Mouse (Mus musculus) heart, postnatal 0 days (tissue): ENCODE results near the gene Sirt1.

Source experiments
- CTCF ChIP-seq: IDR thresholded peaks from 2 replicates; pipeline ENCODE4 v1.5.1; 2016; ENCODE audit warnings: antibody characterized with exemption, control low read depth, low read depth
- EP300 ChIP-seq: IDR thresholded peaks from 2 replicates; pipeline ENCODE4 v1.6.1; 2016; ENCODE audit warnings: antibody characterized with exemption, low read depth

GRCm38 (mm10) chr10:63415287-63415686 is 33.8 kb upstream of the Sirt1 start:
- TF ChIP-seq CTCF (no peak), EP300 (no peak)
